In the genomic region with DNA sequence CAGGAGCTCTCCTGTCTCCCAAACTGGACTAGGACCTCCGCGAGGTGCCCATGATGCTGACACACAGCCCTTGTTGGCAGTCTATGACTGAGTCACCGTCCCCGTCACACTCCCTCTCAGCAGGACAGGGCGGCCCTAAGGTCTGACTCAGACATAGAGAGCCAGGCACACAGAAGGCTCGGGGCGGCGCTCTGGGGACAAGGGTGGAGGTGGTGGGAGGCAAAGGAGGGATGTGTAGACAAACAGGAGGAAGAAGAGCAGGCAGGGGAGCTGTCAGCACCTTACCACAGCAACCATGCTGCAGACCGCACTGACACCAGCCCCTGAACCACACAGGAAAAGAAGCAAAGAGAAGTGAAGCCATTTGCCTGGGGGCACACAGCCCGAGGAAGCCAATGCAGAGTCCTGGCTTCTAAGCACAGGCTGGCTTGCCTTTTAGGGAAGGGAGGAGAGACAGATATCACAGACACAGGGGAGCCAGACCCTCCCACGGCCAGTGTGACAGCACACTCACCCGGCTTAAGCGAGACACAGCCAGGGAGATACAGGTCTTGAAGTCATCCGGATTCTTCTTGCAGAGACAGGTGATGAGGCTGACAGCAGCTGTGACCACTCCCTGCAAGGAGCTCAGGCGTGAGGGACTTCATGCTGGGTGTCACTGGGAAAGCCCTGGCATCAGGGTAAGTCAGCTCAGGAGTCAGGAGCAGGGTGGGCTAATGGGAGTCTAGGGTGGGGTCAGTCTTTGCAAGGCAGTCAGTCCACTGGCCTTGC, we compare ENCODE assay signal across 15 mouse cellular contexts. TPM values are rescaled to one million over a fixed set of nuclear protein-coding genes. Genes with fewer than 3 reads are reported as not detected.
DNase-seq lines count a peak whose midpoint lies in the region; ATAC-seq and TF ChIP-seq lines count a peak whose summit lies in the region.
"Had no signal": no experiment of that assay in that cellular context is flagged by ENCODE, and none has a peak within 500 bp of the region (broad histone marks: within the 10 kb centered on the region; RNA-seq: fewer than 3 reads in every experiment).

No protein-coding gene starts in this region.

- no peaks in the 10 kb centered on the region for H3K9me3 ChIP-seq in CH12.LX (replicated peaks; ENCODE audit: low read length)
- no peaks in the 10 kb centered on the region for H3K9me3 ChIP-seq in stomach, postnatal 0 days (ENCODE audit: control insufficient read depth, low read length)
- H3K9me3 ChIP-seq: intestine, embryonic 15.5 days; midbrain, embryonic 10.5 days had no signal

- no peaks in the 10 kb centered on the region for H3K27me3 ChIP-seq in CH12.LX (replicated peaks)
- no peaks in the 10 kb centered on the region for H3K27me3 ChIP-seq in stomach, postnatal 0 days (ENCODE audit: control insufficient read depth, insufficient read depth, low read length)
- H3K27me3 ChIP-seq: intestine, embryonic 15.5 days had no signal

- dilution Hi-C loops in CH12.LX (cut with MboI; ENCODE audit: extremely low pct_ligation_motif_present, extremely low pct_unique_long_range_greater_than_20kb, low sequenced_read_pairs), result no loop called here

- peak in 1 of 2 experiments; percentile 30 for DNase-seq in layer of hippocampus, adult 2 months (ENCODE audit: low spot score in 2 of 2)
- DNase-seq in layer of hippocampus, adult 9-11 months, result no peak
- DNase-seq in CH12.LX (ENCODE audit: extremely low read depth), result peak; percentile 79
- peak; percentile 86 for DNase-seq in adrenal gland, postnatal 14 days
- DNase-seq in stomach, postnatal 0 days (ENCODE audit: low spot score), result no peak
- no peak for DNase-seq in ovary, adult 18-20 months (ENCODE audit: low spot score)
- no peak for DNase-seq in neural tube, embryonic 10.5 days (ENCODE audit: extremely low spot score, low spot score)
- DNase-seq: kidney, postnatal 4 days had no signal

- TF ChIP-seq POLR2A in CH12.LX (IDR thresholded peaks at IDR 0.05; ENCODE audit: low read depth, low read length), result no peak

- no peak for TF ChIP-seq RAD21 in CH12.LX (IDR thresholded peaks at IDR 0.05; ENCODE audit: low read depth, low read length)

- peak overlapping the region; percentile 56 for H3K27ac ChIP-seq in layer of hippocampus, adult 2 months
- H3K27ac ChIP-seq in CH12.LX (ENCODE audit: insufficient read depth, low read depth), result peak overlapping the region; percentile 17; the same call in 1 of the 2 replicates
- H3K27ac ChIP-seq in stomach, postnatal 0 days (replicated peaks), result no peak overlapping the region
- H3K27ac ChIP-seq: intestine, embryonic 15.5 days; midbrain, embryonic 10.5 days had no signal

- H3K4me3 ChIP-seq in layer of hippocampus, adult 2 months, result no peak overlapping the region
- no peak overlapping the region for H3K4me3 ChIP-seq in CH12.LX (replicated peaks in 1 of 3; ENCODE audit: low read depth in 2 of 3, low read length in 2 of 3, poor library complexity in 1 of 3)
- no peak overlapping the region for H3K4me3 ChIP-seq in stomach, postnatal 0 days (ENCODE audit: low read depth, low read length)
- H3K4me3 ChIP-seq: intestine, embryonic 15.5 days; midbrain, embryonic 10.5 days had no signal

- H3K9ac ChIP-seq in CH12.LX (ENCODE audit: insufficient read depth, low read depth), result no peak overlapping the region
- no peak overlapping the region for H3K9ac ChIP-seq in stomach, postnatal 0 days (ENCODE audit: low read length)
- H3K9ac ChIP-seq: intestine, embryonic 15.5 days had no signal

- H3K79me2 ChIP-seq in CH12.LX (replicated peaks; ENCODE audit: control insufficient read depth, extremely low read depth, insufficient read depth, poor library complexity, severe bottlenecking), result no peaks in the 10 kb centered on the region

- no peak overlapping the region for H3K4me2 ChIP-seq in CH12.LX (ENCODE audit: insufficient read depth, low read depth, poor library complexity, severe bottlenecking)
- H3K4me2 ChIP-seq in stomach, postnatal 0 days (replicated peaks; ENCODE audit: low read depth), result no peak overlapping the region
- H3K4me2 ChIP-seq: intestine, embryonic 15.5 days; liver, embryonic 11.5 days had no signal

- no peak for TF ChIP-seq EP300 in CH12.LX (IDR thresholded peaks at IDR 0.05; ENCODE audit: low read length)
- no peak for TF ChIP-seq EP300 in stomach, postnatal 0 days (optimal IDR thresholded peaks at IDR 0.05)

- WGBS in stomach, postnatal 0 days, result 85% methylated on average over 15 of the region's 15 CpGs

- peaks cover 0 to 28% of the 10 kb centered on the region in 2 experiments; a peak in 2 of 4 replicates for H3K4me1 ChIP-seq in CH12.LX (ENCODE audit: control insufficient read depth in 1 of 2, insufficient read depth in 2 of 2)
- no peaks in the 10 kb centered on the region for H3K4me1 ChIP-seq in stomach, postnatal 0 days (replicated peaks; ENCODE audit: control insufficient read depth, insufficient read depth)
- H3K4me1 ChIP-seq: intestine, embryonic 15.5 days; midbrain, embryonic 10.5 days had no signal

- in situ Hi-C loops in CH12.LX (cut with MboI; ENCODE audit: low pct_ligation_motif_present, low pct_unique_long_range_greater_than_20kb, low sequenced_read_pairs), result no loop called here

- no peak for TF ChIP-seq CTCF in layer of hippocampus, adult 2 months (conservative IDR thresholded peaks at IDR 0.05)
- no peak for TF ChIP-seq CTCF in CH12.LX (conservative IDR thresholded peaks at IDR 0.05 in 1 of 2, IDR thresholded peaks at IDR 0.05 in 1 of 2; ENCODE audit: low read depth in 2 of 2, low read length in 2 of 2)
- no peak for TF ChIP-seq CTCF in stomach, postnatal 0 days (IDR thresholded peaks at IDR 0.05; ENCODE audit: low read depth)

- ATAC-seq in stomach, postnatal 0 days (ENCODE audit: low FRiP score, low TSS enrichment), result peak; percentile 56
- ATAC-seq: intestine, embryonic 15.5 days; lung, postnatal 0 days had no signal

- H3K36me3 ChIP-seq in CH12.LX (replicated peaks in 1 of 2; ENCODE audit: control insufficient read depth in 1 of 2, insufficient read depth in 1 of 2, low read length in 1 of 2), result peaks cover 83 to 99% of the 10 kb centered on the region in 2 experiments
- H3K36me3 ChIP-seq in stomach, postnatal 0 days (ENCODE audit: control insufficient read depth, insufficient read depth, low read length), result peaks cover 37% of the 10 kb centered on the region

TF ChIP-seq in CH12.LX, 34 proteins besides CTCF, POLR2A, EP300 and RAD21:
- TF ChIP-seq ETS1 (conservative IDR thresholded peaks at IDR 0.05; ENCODE audit: low read depth, low read length) (peak; percentile 43; the same call in 1 of the 2 replicates), MAZ (IDR thresholded peaks at IDR 0.05; ENCODE audit: low read depth, low read length) (no peak)

RNA-seq across cellular contexts. Expression of gene Fuz, which starts 13.0 kb away (rescaled TPM):
- total RNA-seq in layer of hippocampus, adult 2 months (2021), result 10 to 100 TPM; 21.6 to 24.8 TPM
- 12.2 and 16.9 TPM in 2 replicates for total RNA-seq in CH12.LX (2012; rRNA removed)
- 16.1 and 16.7 TPM in 2 replicates for total RNA-seq in CH12.LX (2014; rRNA removed)
- 15.9 and 17.1 TPM in 2 replicates for polyA plus RNA-seq in CH12.LX (2012; ENCODE audit: insufficient read length, low read depth)
- total RNA-seq in adrenal gland, postnatal 14 days (2021), result 23.5 and 24.8 TPM in 2 replicates
- polyA plus RNA-seq in stomach, postnatal 0 days (2015; fragmentation: Nextera tagmentation; extraction: Ambion mirVana), result 13.1 and 15.6 TPM in 2 replicates

RNA-seq across cellular contexts. Expression of gene Med25, which starts 16.4 kb away (rescaled TPM):
- total RNA-seq in layer of hippocampus, adult 2 months (2021), result 100 to 1,000 TPM; 103 to 107 TPM
- total RNA-seq in CH12.LX (2012; rRNA removed) (56.7 and 57.6 TPM in 2 replicates), CH12.LX (2014; rRNA removed) (18.4 and 20.8 TPM in 2 replicates)
- 67.4 and 75.4 TPM in 2 replicates for polyA plus RNA-seq in CH12.LX (2012; ENCODE audit: insufficient read length, low read depth)
- 75.3 and 87.2 TPM in 2 replicates for total RNA-seq in adrenal gland, postnatal 14 days (2021)
- 64.4 and 75.3 TPM in 2 replicates for polyA plus RNA-seq in stomach, postnatal 0 days (2015; fragmentation: Nextera tagmentation; extraction: Ambion mirVana)

RNA-seq across cellular contexts. Expression of gene Ap2a1, which starts 20.4 kb away (rescaled TPM):
- 100 to 1,000 TPM; 298 to 305 TPM for total RNA-seq in layer of hippocampus, adult 2 months (2021)
- 53.4 and 61.1 TPM in 2 replicates for total RNA-seq in CH12.LX (2012; rRNA removed)
- total RNA-seq in CH12.LX (2014; rRNA removed), result 35.7 and 38.5 TPM in 2 replicates
- 52.6 and 56.3 TPM in 2 replicates for polyA plus RNA-seq in CH12.LX (2012; ENCODE audit: insufficient read length, low read depth)
- 81.2 and 83.2 TPM in 2 replicates for total RNA-seq in adrenal gland, postnatal 14 days (2021)
- 29.3 and 33.9 TPM in 2 replicates for polyA plus RNA-seq in stomach, postnatal 0 days (2015; fragmentation: Nextera tagmentation; extraction: Ambion mirVana)

RNA-seq across cellular contexts. Expression of gene Tsks, which starts 34.1 kb away (rescaled TPM):
- 1 to 10 TPM; 1.3 to 2.0 TPM for total RNA-seq in layer of hippocampus, adult 2 months (2021)
- total RNA-seq in CH12.LX (2012; rRNA removed) (0.08 TPM in 1 of 2 replicates, not detected in the other), CH12.LX (2014; rRNA removed) (not detected in 2 replicates)
- polyA plus RNA-seq in CH12.LX (2012; ENCODE audit: insufficient read length, low read depth), result not detected in 2 replicates
- total RNA-seq in adrenal gland, postnatal 14 days (2021), result not detected in 2 replicates
- polyA plus RNA-seq in stomach, postnatal 0 days (2015; fragmentation: Nextera tagmentation; extraction: Ambion mirVana), result 0.08 TPM in 1 of 2 replicates, not detected in the other
- total RNA-seq: heart, adult 8-10 months; hematopoietic stem cell, adult 5-6 weeks had no signal
- polyA plus RNA-seq: spleen, adult 2 months had no signal

RNA-seq across cellular contexts. Expression of gene Ptov1, which starts 39.3 kb away (rescaled TPM):
- 100 to 1,000 TPM; 321 to 335 TPM for total RNA-seq in layer of hippocampus, adult 2 months (2021)
- total RNA-seq in CH12.LX (2012; rRNA removed) (11.5 and 16.8 TPM in 2 replicates), CH12.LX (2014; rRNA removed) (5.7 and 7.8 TPM in 2 replicates)
- polyA plus RNA-seq in CH12.LX (2012; ENCODE audit: insufficient read length, low read depth), result 15.5 and 21.0 TPM in 2 replicates
- 239 and 241 TPM in 2 replicates for total RNA-seq in adrenal gland, postnatal 14 days (2021)
- 159 and 179 TPM in 2 replicates for polyA plus RNA-seq in stomach, postnatal 0 days (2015; fragmentation: Nextera tagmentation; extraction: Ambion mirVana)

Comparison
In these comparisons a context has a peak if more than half of its experiments do, and no peak if none do; other contexts are left out.
1. DNase-seq: peak in CH12.LX (single experiment) and adrenal gland, postnatal 14 days (single experiment); none in layer of hippocampus, adult 9-11 months (single experiment), stomach, postnatal 0 days (single experiment), ovary, adult 18-20 months (single experiment) and neural tube, embryonic 10.5 days (single experiment).